Mouse (Mus musculus): ENCODE measurements around the gene Myod1.
A peak's percentile ranks its signal among the peaks of the same experiment; 100 is the strongest.

Myod1 gene

GRCm38 (mm10) chr7:46393116-46393515, 16.8 kb downstream of the Myod1 start:
- DNase-seq: peak; percentile 80 to 84

DNA sequence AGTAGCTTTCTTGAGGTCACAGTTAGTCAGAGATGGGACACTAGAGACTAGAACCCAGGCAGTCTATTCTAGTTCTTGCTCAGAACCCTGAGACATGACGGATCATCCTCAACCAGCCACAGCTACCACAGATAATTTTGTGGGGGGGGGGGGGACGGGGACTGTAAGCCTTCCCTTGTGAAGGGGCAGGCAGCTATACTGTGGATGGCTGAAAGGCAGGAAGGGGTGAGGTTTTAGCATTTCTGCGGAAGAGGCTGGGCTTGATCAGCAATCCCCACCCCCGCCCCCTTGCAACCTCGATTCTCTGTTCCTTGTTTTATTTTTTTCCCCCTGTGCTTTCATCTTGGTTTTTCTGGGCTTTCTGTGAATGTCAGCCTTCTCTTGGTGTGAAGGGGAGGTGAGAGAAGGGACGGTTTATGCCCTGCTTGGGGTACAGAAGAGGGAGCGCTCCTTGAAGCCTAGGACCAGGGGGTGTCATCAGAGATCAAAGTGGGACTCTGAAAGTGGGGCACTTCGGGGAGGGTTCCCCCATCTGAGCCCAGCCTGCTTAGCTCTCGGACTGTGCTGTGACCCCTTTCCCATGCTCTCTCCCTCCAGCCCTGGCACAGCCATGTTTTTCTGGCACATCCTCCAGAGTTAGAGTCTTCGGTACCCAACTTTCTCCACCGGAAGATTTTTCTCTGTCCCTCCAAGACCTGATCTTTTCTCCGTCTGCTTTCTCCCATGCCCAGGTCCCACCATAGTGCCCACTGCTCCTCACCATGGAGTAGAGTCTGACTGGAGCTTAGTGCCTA, 17.6 kb downstream of the Myod1 start:
- no peak for DNase-seq

- no peak for DNase-seq
Measured at GRCm38 (mm10) chr7:46394933-46395332, 18.7 kb downstream of the Myod1 start.

DNA sequence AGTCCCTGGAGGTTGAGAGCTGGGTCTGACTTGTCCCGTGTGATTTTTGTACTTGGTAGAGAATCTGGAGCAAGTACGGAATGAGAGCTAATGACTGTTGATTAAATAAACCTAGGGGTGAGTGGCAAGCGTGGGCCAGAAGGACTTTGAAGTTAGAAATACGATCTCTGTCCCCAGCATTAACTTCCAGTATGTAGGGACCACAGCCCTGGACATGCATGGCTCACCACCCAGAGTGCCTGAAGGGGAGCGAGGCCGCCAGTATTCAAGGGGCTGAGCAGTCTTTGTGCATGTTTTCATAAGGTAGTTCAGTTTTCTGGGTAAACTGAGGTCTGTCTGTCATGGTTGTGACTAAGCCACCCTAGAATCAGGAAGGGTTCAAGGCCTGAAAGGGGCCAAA, 19.3 kb downstream of the Myod1 start:
- DNase-seq: no peak

GRCm38 (mm10) chr7:46396231-46396927, 20.1 kb downstream of the Myod1 start, which contains the start of gene Kcnc1:
Gene Kcnc1 (plus strand): TSS chr7:46396497.
- peak; percentile 85 to 87 for DNase-seq

GRCm38 (mm10) chr7:46396928-46397731, 20.9 kb downstream of the Myod1 start:
- DNase-seq: no peak

GRCm38 (mm10) chr7:46397732-46398333, 21.6 kb downstream of the Myod1 start:
- no peak for DNase-seq

DNA sequence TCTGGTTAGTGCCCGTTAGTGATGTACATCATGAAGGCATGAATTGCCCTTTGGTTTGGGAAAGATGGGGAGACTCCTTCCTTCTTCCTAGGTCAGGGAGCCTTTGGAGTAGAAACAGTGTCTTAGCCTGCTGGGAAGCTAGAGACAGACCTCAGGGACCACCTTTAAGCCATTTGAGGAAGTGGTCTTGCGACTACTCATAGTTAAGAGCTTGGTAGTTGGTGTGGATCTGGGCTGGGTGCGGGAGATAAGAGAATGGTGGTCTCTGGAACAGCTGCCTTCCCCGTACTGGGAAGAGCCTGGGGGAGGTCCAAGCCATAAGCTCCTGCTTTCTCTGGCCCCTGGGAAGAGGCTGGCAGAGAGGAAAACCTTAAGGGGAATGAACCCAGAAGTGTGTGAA, 22.3 kb downstream of the Myod1 start:
- DNase-seq: no peak

- no peak for DNase-seq
Measured at GRCm38 (mm10) chr7:46399676-46400075, 23.4 kb downstream of the Myod1 start.

- DNase-seq: no peak
Measured at GRCm38 (mm10) chr7:46400346-46400745, 24.1 kb downstream of the Myod1 start.

GRCm38 (mm10) chr7:46401371-46402180, 25.3 kb downstream of the Myod1 start:
- DNase-seq: no peak

- DNase-seq: no peak
Measured at GRCm38 (mm10) chr7:46403616-46404485, 27.6 kb downstream of the Myod1 start.

DNA sequence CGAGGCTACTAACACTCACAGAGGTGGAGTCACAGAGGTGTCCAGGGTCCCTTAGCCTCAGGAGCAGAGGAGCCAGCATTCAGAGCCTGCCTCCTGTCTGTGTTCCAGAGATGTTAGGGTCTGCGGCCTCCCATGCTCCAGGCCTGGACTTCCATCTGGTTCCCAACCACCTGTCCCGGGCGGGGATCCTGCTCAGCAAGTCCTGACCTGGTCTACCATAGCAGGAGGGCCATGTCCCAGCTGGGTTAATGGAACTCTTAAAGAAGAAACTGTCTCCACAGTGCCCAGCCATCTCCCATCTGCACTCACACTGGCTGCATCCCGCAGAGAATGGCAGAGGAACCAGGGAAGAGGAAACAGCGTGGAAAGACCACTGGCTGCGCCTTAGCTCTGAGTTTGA, 28.5 kb downstream of the Myod1 start:
- no peak for DNase-seq

DNA sequence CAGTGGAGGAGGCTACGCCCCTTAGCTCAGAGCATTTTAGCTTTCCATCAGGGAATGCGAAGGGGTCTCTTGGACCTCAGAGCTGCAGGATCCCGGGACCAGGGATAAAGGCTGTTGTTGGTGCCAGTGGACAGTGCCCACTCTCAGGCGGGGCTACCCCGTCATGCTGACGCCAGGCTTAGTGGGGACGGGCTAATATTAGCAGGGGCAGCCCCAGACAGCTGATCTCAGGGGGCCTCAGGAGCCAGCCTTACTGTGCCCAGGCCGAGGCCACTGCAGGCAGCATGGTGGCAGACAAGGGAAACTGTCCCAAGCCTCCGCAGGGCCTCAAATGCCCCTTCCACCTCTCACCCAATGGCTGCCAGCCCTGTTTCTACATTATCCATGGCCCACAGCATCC, 32.3 kb downstream of the Myod1 start:
- DNase-seq: no peak

DNA sequence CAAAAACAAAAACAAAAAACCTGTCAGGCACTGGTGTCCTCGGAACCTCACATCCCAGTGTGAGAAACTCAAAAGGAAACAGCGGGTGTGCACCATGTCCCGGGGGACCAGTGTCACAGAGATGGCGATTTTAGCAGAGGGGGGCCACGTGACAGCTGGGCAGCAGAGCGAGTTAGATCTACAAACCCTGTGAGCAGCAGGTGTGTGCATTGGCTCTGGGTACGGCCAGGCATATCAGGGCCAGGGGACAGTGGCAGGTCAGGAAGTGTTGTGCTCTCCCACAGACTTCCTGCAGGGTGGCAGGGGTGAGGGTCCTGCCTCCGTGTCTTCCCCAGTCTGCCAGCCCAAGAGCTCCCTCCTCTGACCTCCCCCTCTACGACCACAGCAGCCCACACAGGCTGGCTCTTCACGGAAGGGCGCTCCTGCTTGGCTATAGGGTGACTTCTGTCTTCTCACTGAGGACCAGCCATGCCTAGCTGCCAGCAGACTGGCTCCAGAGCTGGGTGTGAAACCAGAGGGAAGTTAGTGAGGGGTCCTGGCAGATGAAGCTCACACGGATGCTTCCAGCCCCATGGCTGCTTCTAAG, 33.0 kb downstream of the Myod1 start:
- DNase-seq: no peak

- no peak for DNase-seq
Measured at GRCm38 (mm10) chr7:46410727-46411126, 34.5 kb downstream of the Myod1 start.

DNA sequence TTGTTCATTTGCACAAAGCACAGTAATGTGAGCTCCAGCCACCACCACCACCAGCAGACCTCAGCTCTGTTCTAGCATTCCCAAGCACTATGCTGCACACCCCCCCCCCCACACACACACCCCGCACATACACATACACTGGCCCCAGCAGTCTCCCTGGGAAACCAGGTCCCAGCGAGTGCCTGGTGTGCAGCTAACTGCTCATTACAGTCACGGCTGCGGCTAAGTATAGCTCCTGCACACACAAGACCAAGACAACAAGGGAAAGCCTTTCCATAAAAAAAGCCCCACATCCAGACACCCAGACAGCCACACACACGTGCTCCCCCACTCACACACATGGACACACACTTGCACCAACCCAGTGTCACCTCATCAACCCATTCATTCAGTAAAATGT, 36.5 kb downstream of the Myod1 start:
- DNase-seq: no peak

- no peak for DNase-seq
Measured at GRCm38 (mm10) chr7:46413959-46414725, 37.9 kb downstream of the Myod1 start.

- DNase-seq: no peak
Measured at GRCm38 (mm10) chr7:46415818-46416425, 39.6 kb downstream of the Myod1 start.

Data from lung, postnatal 4 days (tissue).